Mouse (Mus musculus) spleen, adult 2 months (tissue): Measurements from ENCODE around the gene Tmem110.

ENCODE experiments used
- CTCF ChIP-seq: fragments of 200-500 bp; IDR thresholded peaks from 2 replicates; pipeline ENCODE4 v1.5.1; 2011; ENCODE audit warnings: mild to moderate bottlenecking, inconsistent platforms; ENCODE audit not compliant: insufficient read depth, insufficient read length, insufficient replicate concordance; ENCODE audit errors: extremely low read depth
- POLR2A ChIP-seq: fragments of 200-500 bp; IDR thresholded peaks from 2 replicates; pipeline ENCODE4 v1.6.1; 2011; ENCODE audit warnings: low read depth, low read length, inconsistent platforms

DNA sequence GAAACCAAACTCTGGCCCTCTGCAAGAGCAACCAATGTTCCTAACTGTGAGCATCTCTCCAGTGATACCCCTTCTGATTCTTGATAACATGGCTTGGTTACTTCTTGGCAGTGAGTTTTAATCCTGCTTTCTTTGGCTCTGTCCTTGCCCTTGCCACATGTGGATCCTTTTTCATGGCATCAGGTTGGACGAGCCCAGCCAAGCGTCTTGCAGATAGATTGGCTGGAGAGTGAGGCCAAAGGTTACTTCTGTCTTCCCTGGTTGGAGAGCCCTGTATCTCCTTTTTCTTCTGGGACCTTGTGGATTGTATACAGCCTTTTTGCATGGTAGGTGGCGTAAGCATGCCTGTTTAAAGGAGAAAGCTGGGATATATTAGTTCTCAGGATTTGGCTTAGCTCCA is 18.3 kb downstream of the Tmem110 start:
- TF ChIP-seq CTCF (no peak), POLR2A (no peak)
